Mouse (Mus musculus) activated CD4-positive, CD25-positive, alpha-beta regulatory T cell, adult 9 weeks (primary cell): ENCODE data around the gene Stfa3. TPM values are rescaled to one million over a fixed set of nuclear protein-coding genes. Genes with fewer than 3 reads are reported as not detected.

ENCODE experiments used
- polyA plus RNA-seq: library from polyadenylated mRNA; unstranded; fragments of 100-300 nt; shearing (Covaris generic); gene quantifications from one replicate; pipeline ENCODE4 v1.2.1, GENCODE M21; 2017

Stfa3 gene
- polyA plus RNA-seq: not detected

GRCm38 (mm10) chr16:36455342-36455802, at the start of gene Stfa3:
Stfa3 (minus strand) TSS chr16:36455392.

GRCm38 (mm10) chr16:36408357-36408756, 46.8 kb downstream of the Stfa3 start, which contains the start of gene Stfa2:
Stfa2 (minus strand) TSS chr16:36408457.

Other genes starting within 250 kb of the Stfa3 start
- gene Gm5416, start 245.0 kb downstream of the Stfa3 start, polyA plus RNA-seq: not detected
- gene 2010005H15Rik, start 233.9 kb downstream of the Stfa3 start, polyA plus RNA-seq: 0.89 TPM
- gene Stfa1, start 178.4 kb downstream of the Stfa3 start, polyA plus RNA-seq: not detected
- not detected for gene BC117090, start 121.1 kb downstream of the Stfa3 start, polyA plus RNA-seq
- gene BC100530, start 87.6 kb downstream of the Stfa3 start, polyA plus RNA-seq: not detected
- not detected for gene Stfa2, start 46.9 kb downstream of the Stfa3 start, polyA plus RNA-seq
- not detected for gene Casr, start 106.7 kb upstream of the Stfa3 start, polyA plus RNA-seq
- 56.2 TPM for gene Cd86, start 210.7 kb upstream of the Stfa3 start, polyA plus RNA-seq
- gene Ildr1, start 238.6 kb upstream of the Stfa3 start, polyA plus RNA-seq: 11.0 TPM